Mouse (Mus musculus): Measurements from ENCODE around the gene Cnga4. TPM values are rescaled to one million over a fixed set of nuclear protein-coding genes. Genes with fewer than 3 reads are reported as not detected.

Gene Cnga4
- polyA plus RNA-seq, 1 experiment from 2014 or later, result 0.07 TPM

DNA sequence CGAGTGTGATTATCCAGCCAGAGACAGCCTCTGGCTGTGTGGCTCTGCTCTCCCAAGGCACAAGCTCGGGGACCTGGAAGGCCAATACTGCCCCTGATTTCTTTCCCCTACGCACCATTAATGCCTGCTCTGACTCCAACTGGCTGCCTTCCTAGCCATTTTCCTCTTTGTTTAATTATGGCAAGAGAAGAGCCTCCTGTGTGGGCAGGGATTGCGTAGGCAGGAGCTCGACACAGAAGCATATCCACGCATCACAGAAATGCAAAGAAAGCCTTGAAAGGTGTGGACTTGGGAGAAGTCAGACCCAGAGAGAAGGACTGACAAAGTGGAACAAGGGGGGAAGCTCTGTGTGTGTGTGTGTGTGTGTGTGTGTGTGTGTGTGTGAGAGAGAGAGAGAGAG is 10.0 kb downstream of the Cnga4 start:
- Histone ChIP-seq H3K9me3 (ENCODE audit: low read depth, low read length) (no peaks in the 10 kb centered on the region), H3K4me3 (ENCODE audit: low read depth, low read length) (no peak overlapping the region), H3K9ac (no peak overlapping the region), H3K27me3 (ENCODE audit: insufficient read depth, low read length) (no peaks in the 10 kb centered on the region), H3K4me2 (no peak overlapping the region), H3K27ac (ENCODE audit: low read depth) (no peak overlapping the region), H3K36me3 (ENCODE audit: insufficient read depth) (no peaks in the 10 kb centered on the region), H3K4me1 (ENCODE audit: insufficient read depth) (no peaks in the 10 kb centered on the region)
- no peak for TF ChIP-seq CTCF (IDR thresholded peaks at IDR 0.05; ENCODE audit: low read depth)
- WGBS, result 55% methylated on average over 6 of the region's 6 CpGs
- no peak for DNase-seq
- no peak for ATAC-seq (ENCODE audit: insufficient read depth)

DNA sequence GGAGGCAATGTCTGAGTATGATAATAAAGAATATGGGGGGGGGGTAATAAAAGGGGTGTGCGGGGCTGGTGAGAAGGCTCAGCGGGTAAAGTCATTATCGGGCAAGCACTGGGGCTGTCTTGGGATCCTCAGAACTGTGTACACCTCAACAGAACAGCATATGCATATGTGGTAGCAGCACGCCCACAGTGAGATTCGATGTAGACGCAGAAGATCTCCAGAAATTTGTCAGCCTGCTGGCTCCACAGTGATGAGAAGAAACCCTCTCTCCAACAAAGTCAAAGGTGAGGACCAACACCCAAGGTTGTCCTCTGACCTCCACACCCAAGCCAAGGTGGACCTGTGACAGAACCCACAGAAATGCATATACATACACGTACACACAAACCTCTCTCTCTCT is 12.2 kb downstream of the Cnga4 start:
- Histone ChIP-seq H3K4me2 (no peak overlapping the region), H3K4me3 (ENCODE audit: low read depth, low read length) (no peak overlapping the region), H3K36me3 (ENCODE audit: insufficient read depth) (no peaks in the 10 kb centered on the region), H3K9me3 (ENCODE audit: low read depth, low read length) (no peaks in the 10 kb centered on the region), H3K27ac (ENCODE audit: low read depth) (no peak overlapping the region), H3K27me3 (ENCODE audit: insufficient read depth, low read length) (no peaks in the 10 kb centered on the region), H3K4me1 (ENCODE audit: insufficient read depth) (no peaks in the 10 kb centered on the region), H3K9ac (no peak overlapping the region)
- 81% methylated on average over 7 of the region's 7 CpGs for WGBS
- ATAC-seq (ENCODE audit: insufficient read depth), result no peak
- no peak for DNase-seq
- no peak for TF ChIP-seq CTCF (IDR thresholded peaks at IDR 0.05; ENCODE audit: low read depth)

DNA sequence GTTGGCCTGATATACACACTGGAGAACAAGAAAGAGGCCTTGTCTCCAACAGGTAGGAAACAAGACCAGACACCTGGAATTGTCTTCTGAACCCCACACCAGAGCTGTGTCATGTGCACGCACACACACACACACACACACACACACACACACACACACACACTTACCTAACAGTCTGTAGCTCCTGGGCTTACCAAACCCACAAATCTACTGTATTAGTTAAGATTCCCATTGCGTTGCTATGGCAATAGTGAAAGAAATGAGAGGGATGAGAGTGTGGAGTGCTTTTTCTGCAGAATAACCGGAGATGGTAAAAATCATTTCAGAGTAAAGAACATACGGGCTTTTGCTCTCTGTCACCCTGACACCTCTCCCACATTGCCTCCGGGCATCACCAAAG is 13.7 kb downstream of the Cnga4 start:
- H3K27ac ChIP-seq (ENCODE audit: low read depth), result no peak overlapping the region
- no peak for TF ChIP-seq CTCF (IDR thresholded peaks at IDR 0.05; ENCODE audit: low read depth)
- no peak for DNase-seq
- H3K4me1 ChIP-seq (ENCODE audit: insufficient read depth), result no peaks in the 10 kb centered on the region
- no peaks in the 10 kb centered on the region for H3K36me3 ChIP-seq (ENCODE audit: insufficient read depth)
- no peak overlapping the region for H3K4me2 ChIP-seq
- H3K9ac ChIP-seq, result no peak overlapping the region
- no peaks in the 10 kb centered on the region for H3K27me3 ChIP-seq (ENCODE audit: insufficient read depth, low read length)
- no peaks in the 10 kb centered on the region for H3K9me3 ChIP-seq (ENCODE audit: low read depth, low read length)
- ATAC-seq (ENCODE audit: insufficient read depth), result no peak
- H3K4me3 ChIP-seq (ENCODE audit: low read depth, low read length), result no peak overlapping the region
- 81% methylated on average over 5 of the region's 5 CpGs for WGBS

DNA sequence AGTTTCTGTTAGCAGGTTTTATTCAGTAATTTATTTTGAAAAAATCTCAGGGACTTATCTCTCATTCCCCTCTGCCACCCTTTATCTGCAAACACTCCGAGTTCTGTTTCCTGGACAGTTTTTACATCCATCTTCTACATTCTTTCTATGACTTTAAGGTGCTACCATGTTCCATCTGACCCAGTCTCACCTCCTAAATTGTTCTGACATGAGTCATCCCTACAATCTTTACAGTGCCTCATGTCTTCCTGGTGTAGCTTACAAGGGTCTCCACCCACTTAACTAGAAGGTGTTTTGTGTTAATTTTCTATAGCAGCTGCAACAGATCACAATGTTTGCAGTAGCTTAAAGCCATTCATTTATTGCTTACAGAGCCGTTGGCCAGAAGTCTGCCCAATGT is 16.5 kb downstream of the Cnga4 start:
- no peak for ATAC-seq (ENCODE audit: insufficient read depth)
- TF ChIP-seq CTCF (IDR thresholded peaks at IDR 0.05; ENCODE audit: low read depth), result no peak
- 16% methylated on average over 2 of the region's 2 CpGs for WGBS

DNA sequence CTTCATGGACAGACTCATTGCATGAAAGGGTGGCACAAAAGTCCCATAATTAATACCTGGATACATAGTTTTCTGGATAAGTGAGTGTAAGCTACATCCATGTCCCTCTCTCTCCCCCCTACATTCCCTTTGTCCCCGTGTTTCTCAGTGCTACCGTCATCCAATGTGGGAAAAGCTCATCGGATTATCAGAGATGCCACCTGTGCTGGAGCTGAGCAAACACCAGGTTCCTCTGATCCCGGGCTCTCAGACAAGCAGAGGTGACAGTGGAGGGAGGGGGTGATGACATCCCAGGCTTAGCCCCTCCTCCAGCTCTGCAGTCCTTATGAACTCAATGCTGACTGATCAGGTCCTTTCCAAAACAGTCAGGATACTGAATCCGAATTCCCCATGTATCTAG is 20.0 kb downstream of the Cnga4 start:
- H3K36me3 ChIP-seq (ENCODE audit: insufficient read depth), result no peaks in the 10 kb centered on the region
- peaks cover 29% of the 10 kb centered on the region for H3K27me3 ChIP-seq (ENCODE audit: insufficient read depth, low read length)
- DNase-seq (no peak), ATAC-seq (ENCODE audit: insufficient read depth) (no peak)
- no peak overlapping the region for H3K4me3 ChIP-seq (ENCODE audit: low read depth, low read length)
- no peak overlapping the region for H3K27ac ChIP-seq (ENCODE audit: low read depth)
- WGBS, result 17% methylated on average over 5 of the region's 5 CpGs
- no peaks in the 10 kb centered on the region for H3K9me3 ChIP-seq (ENCODE audit: low read depth, low read length)
- H3K9ac ChIP-seq, result no peak overlapping the region
- H3K4me1 ChIP-seq (ENCODE audit: insufficient read depth), result no peaks in the 10 kb centered on the region
- H3K4me2 ChIP-seq, result no peak overlapping the region
- TF ChIP-seq CTCF (IDR thresholded peaks at IDR 0.05; ENCODE audit: low read depth), result no peak

More for the DNA sequence above, 16.5 kb downstream of the Cnga4 start:
- no peaks in the 10 kb centered on the region for H3K36me3 ChIP-seq (ENCODE audit: insufficient read depth)
- no peak overlapping the region for H3K4me2 ChIP-seq
- H3K9me3 ChIP-seq (ENCODE audit: low read depth, low read length), result no peaks in the 10 kb centered on the region
- peaks cover 18% of the 10 kb centered on the region for H3K27me3 ChIP-seq (ENCODE audit: insufficient read depth, low read length)
- no peak overlapping the region for H3K9ac ChIP-seq
- H3K27ac ChIP-seq (ENCODE audit: low read depth), result no peak overlapping the region
- no peak overlapping the region for H3K4me3 ChIP-seq (ENCODE audit: low read depth, low read length)
- DNase-seq, result no peak
- no peaks in the 10 kb centered on the region for H3K4me1 ChIP-seq (ENCODE audit: insufficient read depth)

DNA sequence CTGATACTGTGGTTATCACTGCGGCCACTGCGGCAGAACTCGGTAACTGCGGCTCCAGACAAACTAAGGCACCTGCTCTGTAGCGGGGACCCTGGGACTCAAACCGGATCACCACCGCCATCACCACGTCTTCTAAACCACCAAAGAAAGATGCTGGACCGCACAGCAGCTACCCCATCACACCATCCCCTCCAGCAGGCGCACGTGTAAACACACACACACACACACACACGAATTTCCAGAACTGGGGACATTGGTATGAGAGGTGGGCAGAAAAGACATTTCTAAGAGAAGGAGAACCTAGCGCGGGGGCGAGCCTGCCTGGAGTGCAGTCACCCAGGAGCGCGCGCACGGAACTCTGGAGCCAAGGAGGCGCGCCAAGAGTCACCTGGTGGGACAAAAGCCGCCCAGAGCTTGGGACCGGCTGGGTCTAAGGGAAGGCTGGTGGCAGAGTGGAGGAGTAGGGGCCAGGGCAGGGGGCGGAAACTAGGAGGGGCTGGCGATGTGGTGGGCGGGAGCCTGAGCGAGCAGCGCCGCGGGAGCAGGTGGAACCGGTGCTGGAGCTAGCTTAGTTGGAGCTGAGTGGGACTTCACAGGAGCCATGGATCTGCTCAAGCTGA is 21.2 kb downstream of the Cnga4 start, which contains the start of gene Cckbr:
Gene Cckbr (plus strand): TSS at position 308 of the 620 bp plus-strand sequence.
- 1% methylated on average over 31 of the region's 31 CpGs for WGBS
- peak; percentile 92 for ATAC-seq (ENCODE audit: insufficient read depth)
- Histone ChIP-seq H3K27ac (ENCODE audit: low read depth) (no peak within 1 kb of the TSS), H3K36me3 (ENCODE audit: insufficient read depth) (no peaks in the 10 kb centered on the region), H3K9ac (peak within 1 kb of the TSS; percentile 29; the same call in 1 of the 2 replicates), H3K9me3 (ENCODE audit: low read depth, low read length) (no peaks in the 10 kb centered on the region), H3K4me2 (peak within 1 kb of the TSS; percentile 63), H3K4me3 (ENCODE audit: low read depth, low read length) (peak within 1 kb of the TSS; percentile 33), H3K27me3 (ENCODE audit: insufficient read depth, low read length) (peaks cover 29% of the 10 kb centered on the region), H3K4me1 (ENCODE audit: insufficient read depth) (no peaks in the 10 kb centered on the region)
- peak; percentile 40 for DNase-seq
- no peak for TF ChIP-seq CTCF (IDR thresholded peaks at IDR 0.05; ENCODE audit: low read depth)

DNA sequence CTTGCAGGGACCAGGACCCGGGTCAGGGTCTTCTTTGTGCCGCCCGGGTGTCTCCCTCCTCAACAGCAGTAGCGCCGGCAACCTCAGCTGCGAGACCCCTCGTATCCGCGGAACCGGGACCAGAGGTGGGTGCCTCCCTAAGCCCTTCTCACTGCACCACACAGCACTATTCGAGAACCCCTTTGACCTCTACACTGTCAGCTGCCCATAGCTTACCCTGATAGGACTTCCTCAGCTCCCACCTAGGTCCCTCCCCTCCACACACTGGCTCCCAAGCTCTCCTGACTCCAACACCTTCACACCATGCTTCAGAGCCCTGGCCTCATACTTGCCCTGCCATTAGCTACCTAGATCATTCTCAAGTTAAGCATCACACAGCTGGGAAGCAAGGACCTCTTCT is 21.7 kb downstream of the Cnga4 start:
- Histone ChIP-seq H3K36me3 (ENCODE audit: insufficient read depth) (no peaks in the 10 kb centered on the region), H3K9me3 (ENCODE audit: low read depth, low read length) (no peaks in the 10 kb centered on the region), H3K4me1 (ENCODE audit: insufficient read depth) (no peaks in the 10 kb centered on the region), H3K27ac (ENCODE audit: low read depth) (no peak overlapping the region), H3K9ac (no peak overlapping the region), H3K4me3 (ENCODE audit: low read depth, low read length) (peak overlapping the region; percentile 33), H3K27me3 (ENCODE audit: insufficient read depth, low read length) (peaks cover 29% of the 10 kb centered on the region), H3K4me2 (peak overlapping the region; percentile 63)
- WGBS, result 3% methylated on average over 11 of the region's 11 CpGs
- ATAC-seq (ENCODE audit: insufficient read depth) (peak; percentile 68; the same call in 1 of the 2 replicates), DNase-seq (no peak)
- no peak for TF ChIP-seq CTCF (IDR thresholded peaks at IDR 0.05; ENCODE audit: low read depth)

All from lung, embryonic 14.5 days (tissue).